ENCODE assay signal across 8 mouse cellular contexts in the genomic region with DNA sequence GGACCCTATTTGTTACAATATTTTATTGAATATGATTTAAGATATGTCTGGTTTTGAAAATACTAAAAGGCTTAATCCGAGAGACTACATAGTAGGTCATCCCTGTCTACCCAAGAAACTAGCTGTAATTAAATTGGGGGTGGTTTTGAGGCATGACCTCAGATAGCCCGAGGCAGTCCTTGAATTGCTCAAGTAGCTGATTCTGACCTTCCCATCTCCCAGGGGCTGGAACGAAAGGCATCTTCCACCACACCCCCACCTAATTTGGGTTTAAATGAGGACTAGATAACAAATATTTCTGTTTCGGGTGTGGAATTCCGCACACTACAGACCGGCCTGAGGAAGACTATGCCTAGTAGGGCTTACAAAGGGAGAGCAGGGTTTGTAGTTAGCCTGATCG. TPM values are rescaled to one million over a fixed set of nuclear protein-coding genes. Genes with fewer than 3 reads are reported as not detected.
DNase-seq lines count a peak whose midpoint lies in the region; ATAC-seq and TF ChIP-seq lines count a peak whose summit lies in the region.

No protein-coding gene starts in this region.

- DNase-seq in liver, adult 2 months (ENCODE audit: extremely low read depth, low read depth, low spot score) = no peak
- no peak for DNase-seq in liver
- peak; percentile 24 for DNase-seq in embryo, embryonic 9.5 days (ENCODE audit: extremely low spot score)
- no peak for DNase-seq in intestine, embryonic 14.5 days (ENCODE audit: low spot score)
- DNase-seq in right cerebral cortex, adult 2 months (ENCODE audit: low spot score in 2 of 2) = no peak
- DNase-seq in frontal cortex, postnatal 25 days (ENCODE audit: low spot score in 2 of 2) = no peak
- DNase-seq in kidney, postnatal 14 days = no peak

- H3K9ac ChIP-seq in liver, adult 2 months (ENCODE audit: low read depth, low read length) = no peak overlapping the region; the same call in 1 of the 2 replicates
- peak overlapping the region; percentile 99 for H3K9ac ChIP-seq in intestine, embryonic 14.5 days (ENCODE audit: low read length)
- H3K9ac ChIP-seq in neural tube, embryonic 13.5 days = peak overlapping the region; percentile 99

- peaks cover 14% of the 10 kb centered on the region; the same call in 1 of the 2 replicates for H3K79me2 ChIP-seq in liver, adult 2 months (ENCODE audit: control insufficient read depth, insufficient read depth, low read length)

- peaks cover 24% of the 10 kb centered on the region for H3K4me1 ChIP-seq in liver, adult 2 months (ENCODE audit: control insufficient read depth, insufficient read depth, low read length)
- H3K4me1 ChIP-seq in intestine, embryonic 14.5 days (replicated peaks; ENCODE audit: control insufficient read depth, insufficient read depth, low read length) = peaks cover 23% of the 10 kb centered on the region; the same call in 1 of the 2 replicates
- peaks cover 28% of the 10 kb centered on the region for H3K4me1 ChIP-seq in neural tube, embryonic 13.5 days (replicated peaks)

- TF ChIP-seq POLR2A in liver, adult 2 months (IDR thresholded peaks at IDR 0.05; ENCODE audit: extremely low read depth, insufficient read depth, low read length) = no peak

- H3K4me3 ChIP-seq in liver, adult 2 months (ENCODE audit: insufficient read depth, low read depth, low read length) = no peak overlapping the region; the same call in 1 of the 2 replicates
- H3K4me3 ChIP-seq in intestine, embryonic 14.5 days (ENCODE audit: low read depth, low read length) = peak overlapping the region; percentile 93
- H3K4me3 ChIP-seq in neural tube, embryonic 13.5 days = peak overlapping the region; percentile 97

- H3K36me3 ChIP-seq in liver, adult 2 months (ENCODE audit: control insufficient read depth, insufficient read depth, low read length) = no peaks in the 10 kb centered on the region
- 0 out of 2 replicates have a peak, but pooled peaks cover 4% of the 10 kb centered on the region for H3K36me3 ChIP-seq in intestine, embryonic 14.5 days (ENCODE audit: control insufficient read depth, insufficient read depth, low read length)
- H3K36me3 ChIP-seq in neural tube, embryonic 13.5 days = no peaks in the 10 kb centered on the region

- WGBS in liver, adult 2 months = 39% methylated on average over 7 of the region's 7 CpGs
- 61% methylated on average over 7 of the region's 7 CpGs for WGBS in intestine, embryonic 14.5 days
- WGBS in neural tube, embryonic 13.5 days = 54% methylated on average over 7 of the region's 7 CpGs

- no peak for TF ChIP-seq CTCF in liver, adult 2 months (IDR thresholded peaks at IDR 0.05; ENCODE audit: low read depth, low read length)

- no peaks in the 10 kb centered on the region for H3K9me3 ChIP-seq in intestine, embryonic 14.5 days (ENCODE audit: control insufficient read depth, low read length)
- no peaks in the 10 kb centered on the region for H3K9me3 ChIP-seq in neural tube, embryonic 13.5 days

- H3K27ac ChIP-seq in liver, adult 2 months (replicated peaks; ENCODE audit: insufficient read depth, low read depth, low read length) = peak overlapping the region; percentile 33
- H3K27ac ChIP-seq in intestine, embryonic 14.5 days (ENCODE audit: low read depth) = peak overlapping the region; percentile 99; the same call in 1 of the 2 replicates
- H3K27ac ChIP-seq in neural tube, embryonic 13.5 days (replicated peaks) = no peak overlapping the region

- ATAC-seq in intestine, embryonic 14.5 days (replicated peaks; ENCODE audit: low FRiP score, low TSS enrichment, low read depth) = no peak
- no peak for ATAC-seq in neural tube, embryonic 13.5 days (ENCODE audit: low read depth)

- peak overlapping the region; percentile 63 for H3K4me2 ChIP-seq in intestine, embryonic 14.5 days (ENCODE audit: low read length)
- H3K4me2 ChIP-seq in neural tube, embryonic 13.5 days = peak overlapping the region; percentile 66

- H3K27me3 ChIP-seq in liver, adult 2 months (ENCODE audit: control insufficient read depth, insufficient read depth, low read length) = no peaks in the 10 kb centered on the region
- no peaks in the 10 kb centered on the region for H3K27me3 ChIP-seq in intestine, embryonic 14.5 days (replicated peaks; ENCODE audit: control insufficient read depth, insufficient read depth, low read length)
- no peaks in the 10 kb centered on the region for H3K27me3 ChIP-seq in neural tube, embryonic 13.5 days

RNA-seq across cellular contexts. Expression of a gene that starts 1.2 kb away (rescaled TPM):
- total RNA-seq in liver, adult 2 months (2014; rRNA removed) = 38.6 and 56.6 TPM in 2 replicates
- polyA plus RNA-seq in liver, adult 2 months (2012; rRNA removed) = 92.0 and 107 TPM in 2 replicates
- polyA plus RNA-seq in intestine, embryonic 14.5 days (2014; fragmentation: Nextera tagmentation; extraction: Ambion mirVana) = 36.3 and 40.7 TPM in 2 replicates
- 34.4 and 35.1 TPM in 2 replicates for polyA plus RNA-seq in neural tube, embryonic 13.5 days (2015; fragmentation: Nextera tagmentation; extraction: Ambion mirVana)

RNA-seq across cellular contexts. Expression of a gene that starts 57.6 kb away (rescaled TPM):
- 5.0 and 5.4 TPM in 2 replicates for total RNA-seq in liver, adult 2 months (2014; rRNA removed)
- 5.2 and 7.1 TPM in 2 replicates for polyA plus RNA-seq in liver, adult 2 months (2012; rRNA removed)
- polyA plus RNA-seq in intestine, embryonic 14.5 days (2014; fragmentation: Nextera tagmentation; extraction: Ambion mirVana) = 2,511 and 2,566 TPM in 2 replicates
- polyA plus RNA-seq in neural tube, embryonic 13.5 days (2015; fragmentation: Nextera tagmentation; extraction: Ambion mirVana) = 4,458 and 5,080 TPM in 2 replicates

Comparison
In these comparisons a context has a peak if more than half of its experiments do, and no peak if none do; other contexts are left out.
1. RNA of a gene that starts 57.6 kb away (polyA plus RNA-seq): 4,458 to 5,080 TPM in neural tube, embryonic 13.5 days and 2,511 to 2,566 TPM in intestine, embryonic 14.5 days; 5.2 to 7.1 TPM in liver, adult 2 months; every median in the first group is over 100 times any median in the second.